Mouse (Mus musculus) cortical plate, adult 2 months (tissue): ENCODE data around the gene Gm7876.
"Not testable (repeated sequence)": the region's sequence is repeated elsewhere in the genome, so short reads cannot be mapped to it uniquely, and the experiment has no call there.

Source experiments
- CTCF ChIP-seq: fragments of 200-500 bp; IDR thresholded peaks from 2 replicates; pipeline ENCODE4 v1.5.1; 2011; ENCODE audit warnings: mild to moderate bottlenecking, control low read depth, low read length; ENCODE audit not compliant: insufficient read depth; ENCODE audit errors: extremely low read depth
- POLR2A ChIP-seq: fragments of 200-500 bp; IDR thresholded peaks from 2 replicates; pipeline ENCODE4 v1.6.1; 2011; ENCODE audit warnings: mild to moderate bottlenecking, low read length, control low read depth; ENCODE audit not compliant: insufficient read depth; ENCODE audit errors: extremely low read depth

DNA sequence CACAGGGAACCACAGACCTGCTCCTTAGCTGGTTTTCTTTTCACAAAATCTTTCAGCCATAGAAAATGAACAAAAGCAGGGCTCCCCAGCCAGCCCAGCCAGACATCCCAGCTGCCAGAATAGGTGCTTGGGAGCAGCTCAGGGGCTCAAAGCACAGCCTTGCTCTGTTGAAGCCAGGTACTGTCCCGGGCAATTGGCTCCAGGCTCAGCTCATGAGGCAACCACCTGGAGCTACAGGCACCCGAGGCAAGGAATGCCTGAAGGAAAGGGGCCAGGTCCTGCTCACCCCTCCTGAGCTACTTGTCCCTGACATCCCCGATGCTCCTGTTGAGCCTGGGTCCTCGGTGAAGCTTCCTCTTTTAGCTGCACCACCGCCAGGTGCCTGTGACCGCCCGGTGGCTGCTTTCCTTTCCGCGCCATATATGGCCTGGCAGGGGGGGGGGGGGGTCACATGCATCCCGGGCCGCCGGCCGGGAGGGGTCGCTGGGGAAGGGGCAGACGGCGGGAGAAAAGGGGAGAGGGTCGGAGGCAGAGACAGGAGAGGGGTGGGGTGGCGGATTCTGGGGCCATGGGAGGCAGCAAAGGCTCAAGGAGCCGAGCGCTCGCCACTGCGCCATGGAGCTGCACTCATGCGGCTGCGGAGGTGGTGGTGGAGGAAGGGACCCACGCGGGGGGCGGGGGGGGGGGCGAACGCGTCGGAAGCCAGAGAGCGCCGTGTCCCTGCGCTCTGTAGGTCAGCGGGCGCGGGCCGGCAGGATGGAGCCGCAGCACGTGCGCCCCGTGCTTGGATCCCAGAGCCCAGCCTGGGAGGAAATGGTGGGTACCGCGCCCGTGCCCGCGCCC lies 17.2 kb downstream of the Gm7876 start, which contains the start of gene Gm3252:
- not testable (repeated sequence) for TF ChIP-seq POLR2A, CTCF
